Mouse (Mus musculus): Measurements from ENCODE around the gene Plbd1. TPM values are rescaled to one million over a fixed set of nuclear protein-coding genes. Genes with fewer than 3 reads are reported as not detected.

Plbd1 gene
- polyA plus RNA-seq, 1 experiment from 2014 or later: 0.46 TPM

GRCm38 (mm10) chr6:136658303-136658702, 3.4 kb downstream of the Plbd1 start:
- Histone ChIP-seq H3K36me3 (ENCODE audit: control insufficient read depth, insufficient read depth) (no peaks in the 10 kb centered on the region), H3K9ac (replicated peaks; ENCODE audit: low read depth, low read length) (no peak overlapping the region), H3K4me2 (ENCODE audit: low read length) (no peak overlapping the region), H3K4me1 (replicated peaks; ENCODE audit: control insufficient read depth, insufficient read depth, low read length) (peaks cover 6% of the 10 kb centered on the region), H3K4me3 (replicated peaks; ENCODE audit: low read length) (no peak overlapping the region), H3K27ac (ENCODE audit: low read length) (no peak overlapping the region), H3K9me3 (ENCODE audit: control insufficient read depth, low read length) (no peaks in the 10 kb centered on the region), H3K27me3 (replicated peaks; ENCODE audit: control insufficient read depth, insufficient read depth, low read length) (peaks cover 9% of the 10 kb centered on the region)
- 96% methylated on average over 4 of the region's 4 CpGs for WGBS
- ATAC-seq: no peak

- no peak overlapping the region for H3K4me3 ChIP-seq (replicated peaks; ENCODE audit: low read length)
- H3K9ac ChIP-seq (replicated peaks; ENCODE audit: low read depth, low read length): no peak overlapping the region
- ATAC-seq: no peak
- no peaks in the 10 kb centered on the region for H3K27me3 ChIP-seq (replicated peaks; ENCODE audit: control insufficient read depth, insufficient read depth, low read length)
- WGBS: 72% methylated on average over 11 of the region's 11 CpGs
- no peak overlapping the region for H3K27ac ChIP-seq (ENCODE audit: low read length)
- no peaks in the 10 kb centered on the region for H3K4me1 ChIP-seq (replicated peaks; ENCODE audit: control insufficient read depth, insufficient read depth, low read length)
- no peak overlapping the region for H3K4me2 ChIP-seq (ENCODE audit: low read length)
- no peaks in the 10 kb centered on the region for H3K36me3 ChIP-seq (ENCODE audit: control insufficient read depth, insufficient read depth)
- no peaks in the 10 kb centered on the region for H3K9me3 ChIP-seq (ENCODE audit: control insufficient read depth, low read length)
Observed at GRCm38 (mm10) chr6:136655786-136656185, 5.9 kb downstream of the Plbd1 start.

- ATAC-seq: no peak
- WGBS: 81% methylated on average over 20 of the region's 20 CpGs
- H3K4me3 ChIP-seq (replicated peaks; ENCODE audit: low read length): no peak overlapping the region
- H3K4me2 ChIP-seq (ENCODE audit: low read length): no peak overlapping the region
- H3K4me1 ChIP-seq (replicated peaks; ENCODE audit: control insufficient read depth, insufficient read depth, low read length): no peaks in the 10 kb centered on the region
- no peak overlapping the region for H3K9ac ChIP-seq (replicated peaks; ENCODE audit: low read depth, low read length)
- no peaks in the 10 kb centered on the region for H3K36me3 ChIP-seq (ENCODE audit: control insufficient read depth, insufficient read depth)
- no peaks in the 10 kb centered on the region for H3K9me3 ChIP-seq (ENCODE audit: control insufficient read depth, low read length)
- no peaks in the 10 kb centered on the region for H3K27me3 ChIP-seq (replicated peaks; ENCODE audit: control insufficient read depth, insufficient read depth, low read length)
- H3K27ac ChIP-seq (ENCODE audit: low read length): no peak overlapping the region
Observed at GRCm38 (mm10) chr6:136654470-136654869, 7.3 kb downstream of the Plbd1 start.

- Histone ChIP-seq H3K4me1 (replicated peaks; ENCODE audit: control insufficient read depth, insufficient read depth, low read length) (no peaks in the 10 kb centered on the region), H3K9ac (replicated peaks; ENCODE audit: low read depth, low read length) (no peak overlapping the region), H3K9me3 (ENCODE audit: control insufficient read depth, low read length) (no peaks in the 10 kb centered on the region), H3K4me3 (replicated peaks; ENCODE audit: low read length) (no peak overlapping the region), H3K27ac (ENCODE audit: low read length) (no peak overlapping the region), H3K27me3 (replicated peaks; ENCODE audit: control insufficient read depth, insufficient read depth, low read length) (no peaks in the 10 kb centered on the region), H3K36me3 (ENCODE audit: control insufficient read depth, insufficient read depth) (no peaks in the 10 kb centered on the region), H3K4me2 (ENCODE audit: low read length) (no peak overlapping the region)
- ATAC-seq: no peak
- WGBS: 81% methylated on average over 5 of the region's 5 CpGs
Observed at GRCm38 (mm10) chr6:136653331-136653730, 8.4 kb downstream of the Plbd1 start.

DNA sequence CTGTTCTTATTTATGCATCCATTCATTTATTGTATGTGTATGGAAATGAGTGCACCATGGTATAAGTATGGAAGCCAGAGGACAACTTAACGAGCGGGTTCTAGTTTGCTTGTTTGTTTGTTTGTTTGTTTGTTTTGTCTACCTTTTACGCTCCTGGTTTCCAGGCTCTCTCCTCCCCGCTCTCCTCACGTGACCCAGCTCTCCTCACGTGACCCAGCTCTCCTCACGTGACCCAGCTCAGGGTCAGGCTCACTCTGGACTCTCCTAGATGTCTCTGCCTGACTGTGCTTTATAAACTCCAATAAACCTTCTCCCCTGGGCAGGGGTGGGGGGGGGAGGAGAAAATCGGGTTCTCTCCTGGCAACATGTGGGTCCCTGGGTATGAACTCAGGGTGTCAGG, 11.1 kb downstream of the Plbd1 start:
- 93% methylated on average over 8 of the region's 8 CpGs for WGBS
- H3K4me1 ChIP-seq (replicated peaks; ENCODE audit: control insufficient read depth, insufficient read depth, low read length): 0 out of 2 replicates have a peak, but pooled peaks cover 2% of the 10 kb centered on the region
- H3K27me3 ChIP-seq (replicated peaks; ENCODE audit: control insufficient read depth, insufficient read depth, low read length): no peaks in the 10 kb centered on the region
- H3K36me3 ChIP-seq (ENCODE audit: control insufficient read depth, insufficient read depth): no peaks in the 10 kb centered on the region
- ATAC-seq: no peak
- H3K9me3 ChIP-seq (ENCODE audit: control insufficient read depth, low read length): no peaks in the 10 kb centered on the region
- H3K27ac ChIP-seq (ENCODE audit: low read length): no peak overlapping the region
- no peak overlapping the region for H3K4me2 ChIP-seq (ENCODE audit: low read length)
- no peak overlapping the region for H3K9ac ChIP-seq (replicated peaks; ENCODE audit: low read depth, low read length)
- no peak overlapping the region for H3K4me3 ChIP-seq (replicated peaks; ENCODE audit: low read length)

GRCm38 (mm10) chr6:136647455-136647861, 14.3 kb downstream of the Plbd1 start:
- WGBS: 83% methylated on average over 10 of the region's 10 CpGs
- H3K4me1 ChIP-seq (replicated peaks; ENCODE audit: control insufficient read depth, insufficient read depth, low read length): 0 out of 2 replicates have a peak, but pooled peaks cover 2% of the 10 kb centered on the region
- no peaks in the 10 kb centered on the region for H3K27me3 ChIP-seq (replicated peaks; ENCODE audit: control insufficient read depth, insufficient read depth, low read length)
- no peak overlapping the region for H3K9ac ChIP-seq (replicated peaks; ENCODE audit: low read depth, low read length)
- H3K27ac ChIP-seq (ENCODE audit: low read length): no peak overlapping the region
- ATAC-seq: no peak
- no peaks in the 10 kb centered on the region for H3K36me3 ChIP-seq (ENCODE audit: control insufficient read depth, insufficient read depth)
- no peaks in the 10 kb centered on the region for H3K9me3 ChIP-seq (ENCODE audit: control insufficient read depth, low read length)
- H3K4me3 ChIP-seq (replicated peaks; ENCODE audit: low read length): no peak overlapping the region
- no peak overlapping the region for H3K4me2 ChIP-seq (ENCODE audit: low read length)

DNA sequence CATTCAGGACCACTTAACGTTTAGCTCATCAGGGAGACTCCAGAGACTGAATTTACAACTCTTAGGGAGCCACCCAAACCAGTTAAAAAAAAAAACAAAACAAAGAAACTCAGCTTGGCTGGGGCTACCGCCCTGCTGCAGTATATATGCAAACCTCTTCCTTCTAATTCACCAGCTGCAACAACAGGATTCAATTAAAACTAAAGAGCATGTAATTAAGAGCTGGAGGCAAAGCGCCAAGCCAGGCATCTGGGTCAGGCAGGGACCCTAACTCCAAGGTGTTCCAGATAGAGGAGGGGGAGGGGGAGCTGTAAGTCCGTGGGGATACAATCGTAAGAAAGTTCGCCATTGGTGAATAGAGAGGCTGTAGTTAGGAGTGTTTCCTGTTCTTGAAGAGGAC, 15.5 kb downstream of the Plbd1 start:
- no peak for ATAC-seq
- Histone ChIP-seq H3K4me3 (replicated peaks; ENCODE audit: low read length) (no peak overlapping the region), H3K9me3 (ENCODE audit: control insufficient read depth, low read length) (no peaks in the 10 kb centered on the region), H3K4me2 (ENCODE audit: low read length) (no peak overlapping the region), H3K9ac (replicated peaks; ENCODE audit: low read depth, low read length) (no peak overlapping the region), H3K36me3 (ENCODE audit: control insufficient read depth, insufficient read depth) (no peaks in the 10 kb centered on the region), H3K27ac (ENCODE audit: low read length) (no peak overlapping the region), H3K27me3 (replicated peaks; ENCODE audit: control insufficient read depth, insufficient read depth, low read length) (no peaks in the 10 kb centered on the region), H3K4me1 (replicated peaks; ENCODE audit: control insufficient read depth, insufficient read depth, low read length) (0 out of 2 replicates have a peak, but pooled peaks cover 2% of the 10 kb centered on the region)
- WGBS: 25% methylated on average over 6 of the region's 6 CpGs

DNA sequence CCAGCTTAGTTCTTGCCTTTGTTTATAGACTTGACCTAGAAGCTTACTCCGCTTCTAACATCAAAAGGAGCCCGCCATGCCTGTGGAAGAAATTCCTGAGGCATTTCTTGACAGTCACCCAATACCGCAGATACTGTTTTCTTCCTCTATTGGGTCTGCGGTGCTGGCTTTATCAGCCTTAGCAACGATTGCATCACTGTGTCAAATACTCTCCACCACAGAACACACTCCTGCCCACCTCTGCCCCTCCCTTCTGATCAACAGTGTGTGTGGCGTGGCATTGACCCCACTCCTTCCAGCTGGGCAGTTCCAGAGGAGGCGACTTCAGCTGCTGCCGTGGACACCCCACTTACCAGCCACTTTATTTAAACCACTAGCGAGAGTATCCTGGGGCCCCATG, 16.0 kb downstream of the Plbd1 start:
- ATAC-seq: no peak
- Histone ChIP-seq H3K4me1 (replicated peaks; ENCODE audit: control insufficient read depth, insufficient read depth, low read length) (0 out of 2 replicates have a peak, but pooled peaks cover 2% of the 10 kb centered on the region), H3K27me3 (replicated peaks; ENCODE audit: control insufficient read depth, insufficient read depth, low read length) (no peaks in the 10 kb centered on the region), H3K36me3 (ENCODE audit: control insufficient read depth, insufficient read depth) (no peaks in the 10 kb centered on the region), H3K27ac (ENCODE audit: low read length) (no peak overlapping the region), H3K4me3 (replicated peaks; ENCODE audit: low read length) (no peak overlapping the region), H3K9ac (replicated peaks; ENCODE audit: low read depth, low read length) (no peak overlapping the region), H3K4me2 (ENCODE audit: low read length) (no peak overlapping the region), H3K9me3 (ENCODE audit: control insufficient read depth, low read length) (no peaks in the 10 kb centered on the region)
- 46% methylated on average over 9 of the region's 9 CpGs for WGBS

GRCm38 (mm10) chr6:136644171-136644570, 17.6 kb downstream of the Plbd1 start:
- no peak overlapping the region for H3K4me2 ChIP-seq (ENCODE audit: low read length)
- no peak overlapping the region for H3K4me3 ChIP-seq (replicated peaks; ENCODE audit: low read length)
- H3K27me3 ChIP-seq (replicated peaks; ENCODE audit: control insufficient read depth, insufficient read depth, low read length): no peaks in the 10 kb centered on the region
- WGBS: 99% methylated on average over 2 of the region's 2 CpGs
- no peaks in the 10 kb centered on the region for H3K9me3 ChIP-seq (ENCODE audit: control insufficient read depth, low read length)
- 0 out of 2 replicates have a peak, but pooled peaks cover 2% of the 10 kb centered on the region for H3K4me1 ChIP-seq (replicated peaks; ENCODE audit: control insufficient read depth, insufficient read depth, low read length)
- no peak for ATAC-seq
- H3K27ac ChIP-seq (ENCODE audit: low read length): no peak overlapping the region
- no peaks in the 10 kb centered on the region for H3K36me3 ChIP-seq (ENCODE audit: control insufficient read depth, insufficient read depth)
- H3K9ac ChIP-seq (replicated peaks; ENCODE audit: low read depth, low read length): no peak overlapping the region

DNA sequence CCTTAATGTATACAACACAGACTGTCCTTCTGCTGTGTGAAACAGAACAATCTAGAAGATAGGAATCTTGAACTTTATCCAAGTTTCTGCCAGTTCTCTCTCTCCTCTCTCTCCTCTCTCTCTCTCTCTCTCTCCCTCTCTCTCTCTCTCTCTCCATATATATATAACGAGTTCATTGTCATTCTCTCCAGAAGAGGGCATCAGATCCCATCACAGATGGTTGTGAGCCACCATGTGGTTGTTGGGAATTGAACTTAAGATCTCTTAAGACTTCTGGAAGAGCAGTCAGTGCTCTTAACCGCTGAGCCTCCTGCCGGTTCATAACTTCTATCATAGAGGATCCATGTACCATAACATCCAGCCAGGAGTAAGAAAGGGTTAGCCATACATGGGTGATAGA, 26.7 kb downstream of the Plbd1 start:
- Histone ChIP-seq H3K9me3 (ENCODE audit: control insufficient read depth, low read length) (no peaks in the 10 kb centered on the region), H3K27me3 (replicated peaks; ENCODE audit: control insufficient read depth, insufficient read depth, low read length) (no peaks in the 10 kb centered on the region), H3K4me1 (replicated peaks; ENCODE audit: control insufficient read depth, insufficient read depth, low read length) (no peaks in the 10 kb centered on the region), H3K27ac (ENCODE audit: low read length) (no peak overlapping the region), H3K36me3 (ENCODE audit: control insufficient read depth, insufficient read depth) (no peaks in the 10 kb centered on the region), H3K9ac (replicated peaks; ENCODE audit: low read depth, low read length) (no peak overlapping the region), H3K4me2 (ENCODE audit: low read length) (no peak overlapping the region), H3K4me3 (replicated peaks; ENCODE audit: low read length) (no peak overlapping the region)
- 66% methylated on average over 3 of the region's 3 CpGs for WGBS
- ATAC-seq: no peak
